Mouse (Mus musculus): Measurements from ENCODE around the gene Pigt.

Pigt gene

DNA sequence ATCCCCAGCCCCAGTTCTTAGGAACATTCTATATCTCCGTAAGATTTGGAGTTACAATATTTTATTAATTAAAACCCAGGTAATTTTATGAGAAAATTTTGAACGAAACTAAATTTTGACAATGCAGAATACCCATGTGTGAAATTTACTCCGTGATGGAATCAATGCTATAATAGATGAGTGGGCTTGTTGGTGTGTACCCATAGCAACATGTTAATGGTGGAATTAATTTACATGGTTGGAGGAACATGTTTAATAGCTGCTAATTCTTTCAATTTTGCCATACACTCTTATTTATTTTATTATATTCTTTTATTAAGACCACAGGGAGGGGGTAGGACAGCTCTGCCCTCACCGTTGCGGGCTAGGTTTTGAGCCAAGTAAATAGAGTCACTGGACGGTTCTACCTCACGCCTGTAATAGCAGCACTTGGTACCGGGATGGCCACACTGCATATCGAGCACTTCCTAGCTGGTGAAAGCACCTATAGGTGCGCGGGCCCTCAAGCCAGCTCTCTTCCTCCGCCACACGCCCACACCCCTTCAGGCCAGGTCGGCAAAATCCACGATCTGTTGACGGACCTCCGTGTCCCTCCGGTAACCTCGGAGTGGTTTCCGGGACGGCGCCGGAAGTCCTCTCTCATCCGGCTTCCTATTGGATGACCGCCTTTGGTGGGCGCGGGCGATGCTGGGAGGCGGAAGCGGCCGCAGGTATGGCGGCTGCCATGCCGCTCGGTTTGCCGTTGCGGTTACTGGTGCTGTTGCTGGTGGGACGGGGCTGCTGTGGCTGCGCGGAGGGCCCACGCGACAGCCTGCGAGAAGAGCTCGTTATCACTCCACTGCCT is at the start of gene Pigt:
TSS of gene Pigt (plus strand) at position 674 of the 844 bp plus-strand sequence.
- peak; percentile 88 for DNase-seq (ENCODE audit: low read depth, low spot score)

DNA sequence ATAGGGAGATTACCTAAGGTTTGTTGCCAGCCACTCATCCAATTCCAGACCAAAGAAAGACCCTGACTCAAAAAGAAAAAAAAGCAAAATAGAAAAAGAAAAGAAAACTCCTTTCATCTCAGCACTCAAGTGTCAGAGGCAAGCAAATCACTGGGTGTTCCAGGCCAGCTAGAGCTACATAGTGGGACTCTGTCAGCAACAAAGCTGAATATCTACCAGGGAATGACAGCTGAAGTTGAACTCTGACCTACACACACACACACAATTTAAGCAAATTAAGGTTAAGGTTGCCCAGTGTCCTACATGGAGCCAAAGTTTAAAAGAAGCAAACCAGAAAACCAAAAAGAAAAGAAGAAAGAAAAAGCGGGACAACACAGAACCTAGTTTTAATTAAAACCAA is 49.2 kb upstream of the Pigt start:
- no peak for DNase-seq (ENCODE audit: low read depth, low spot score)

DNA sequence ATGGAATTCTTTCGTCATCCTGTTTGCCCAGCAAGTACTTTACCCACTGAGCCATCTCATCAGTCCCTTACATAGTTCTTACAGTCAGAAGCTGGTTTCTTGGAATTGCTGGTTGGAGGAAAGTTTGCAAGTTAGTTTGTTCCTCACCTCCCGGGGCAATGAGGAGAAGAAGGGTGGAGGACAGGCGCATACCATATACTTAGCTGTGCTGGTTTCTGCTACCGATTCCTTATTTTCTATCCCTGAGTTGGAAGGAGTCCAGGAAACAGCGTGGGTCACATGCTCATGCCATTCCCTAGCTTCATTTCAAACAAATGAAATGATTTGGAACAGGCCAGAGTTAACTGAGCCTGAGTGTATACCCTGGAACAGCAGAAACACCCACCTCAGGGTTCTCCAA is 48.4 kb upstream of the Pigt start:
- DNase-seq (ENCODE audit: low read depth, low spot score) = no peak

DNA sequence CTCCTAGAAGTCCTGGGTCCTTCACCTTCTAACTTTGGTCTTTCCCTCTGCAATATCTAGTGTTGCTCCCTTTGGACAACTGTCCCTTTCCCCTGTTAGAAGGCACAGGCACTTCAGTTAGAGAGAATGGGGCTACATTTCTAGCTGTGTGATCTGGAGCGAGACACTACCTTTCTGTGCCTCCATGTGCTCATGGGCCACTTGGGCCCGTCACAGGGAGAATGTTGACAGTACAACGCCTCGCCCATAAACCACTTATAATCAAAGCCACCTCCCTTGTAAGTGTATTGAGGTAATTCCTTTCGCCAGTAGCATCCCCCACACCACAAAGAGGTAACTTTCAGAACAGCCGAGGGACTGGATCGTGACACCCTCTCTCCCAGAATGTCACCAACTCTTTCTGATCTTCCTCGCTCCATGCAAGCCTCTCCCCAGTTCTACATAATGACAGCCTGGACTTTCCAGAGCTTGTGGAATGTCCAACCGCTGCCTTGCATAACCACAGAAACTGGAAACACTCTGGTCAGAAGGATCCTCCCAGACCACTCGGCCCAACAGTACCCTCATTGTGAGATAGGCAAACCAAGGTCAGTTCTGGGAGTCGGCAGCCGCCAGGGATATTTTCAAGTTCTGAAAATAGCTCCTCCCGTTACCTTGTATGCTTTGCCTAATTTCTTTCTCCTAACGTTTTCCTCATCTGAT is 47.8 kb upstream of the Pigt start:
- DNase-seq (ENCODE audit: low read depth, low spot score) = no peak

- DNase-seq (ENCODE audit: low read depth, low spot score) = peak; percentile 40
Measured at GRCm38 (mm10) chr2:164452000-164452676, 45.2 kb upstream of the Pigt start.

DNA sequence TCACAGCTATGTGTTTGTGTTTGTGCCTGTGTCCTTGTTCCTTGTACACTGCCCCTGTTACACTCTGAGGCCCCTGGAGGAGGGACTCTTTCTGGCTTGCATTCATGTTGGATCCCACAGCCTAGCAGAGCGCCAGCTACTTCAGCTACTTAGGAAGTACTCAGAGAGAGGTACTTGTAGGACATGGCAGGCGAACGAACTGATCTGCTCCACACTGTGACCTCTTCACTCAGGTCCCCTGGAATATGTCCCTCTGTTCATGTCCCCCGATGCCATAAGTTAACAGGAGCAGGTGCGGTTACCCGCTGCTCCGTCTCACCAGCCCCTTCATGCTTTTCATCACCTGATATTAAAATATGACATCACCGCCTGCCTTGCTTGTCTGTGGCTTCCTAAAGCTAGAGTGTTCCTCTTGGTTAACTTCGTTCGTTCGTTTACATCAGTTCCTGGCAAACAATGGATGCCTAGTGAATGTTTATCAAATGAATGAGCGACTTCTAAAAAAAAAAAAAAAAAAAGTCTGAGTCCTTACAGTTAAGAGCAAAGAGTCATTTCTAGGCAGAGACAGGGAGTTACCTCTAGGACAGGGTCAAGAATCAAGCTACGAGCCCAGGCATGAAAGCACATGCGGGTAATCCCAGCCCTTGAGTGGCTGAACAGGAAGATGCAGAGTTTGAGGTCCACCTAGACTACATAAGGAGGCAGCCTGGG is 44.1 kb upstream of the Pigt start:
- no peak for DNase-seq (ENCODE audit: low read depth, low spot score)

GRCm38 (mm10) chr2:164453887-164454500 is 43.3 kb upstream of the Pigt start:
- DNase-seq (ENCODE audit: low read depth, low spot score) = no peak

- no peak for DNase-seq (ENCODE audit: low read depth, low spot score)
Measured at GRCm38 (mm10) chr2:164454846-164455245, 42.5 kb upstream of the Pigt start.

GRCm38 (mm10) chr2:164455421-164456190 is 41.7 kb upstream of the Pigt start:
- peak; percentile 65 for DNase-seq (ENCODE audit: low read depth, low spot score)

- no peak for DNase-seq (ENCODE audit: low read depth, low spot score)
Measured at GRCm38 (mm10) chr2:164456413-164456812, 40.9 kb upstream of the Pigt start.

DNA sequence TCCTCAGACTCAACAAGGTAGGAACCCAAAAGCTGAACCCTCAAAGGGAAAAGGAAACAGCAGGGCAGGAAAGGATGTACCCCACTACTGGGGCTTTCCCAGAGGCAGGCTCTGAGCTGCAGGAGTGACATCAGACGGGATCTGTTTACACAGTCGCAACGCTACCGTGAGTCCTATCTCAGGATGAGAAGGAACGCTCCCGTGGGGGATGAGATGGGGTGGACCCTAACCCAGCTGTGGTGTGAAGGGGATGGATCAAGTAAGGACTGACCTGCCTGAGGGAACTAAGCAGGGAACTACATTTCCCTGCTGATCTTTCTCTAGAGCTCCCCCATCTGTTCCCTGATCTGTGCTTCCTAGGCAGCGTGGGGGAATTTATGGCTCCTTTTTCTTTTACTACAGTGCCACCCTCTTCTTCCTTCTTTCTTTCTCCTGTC is 40.4 kb upstream of the Pigt start, which contains the start of gene Sys1:
TSS of gene Sys1 (plus strand) at position 101 of the 437 bp plus-strand sequence.
- DNase-seq (ENCODE audit: low read depth, low spot score) = no peak

DNA sequence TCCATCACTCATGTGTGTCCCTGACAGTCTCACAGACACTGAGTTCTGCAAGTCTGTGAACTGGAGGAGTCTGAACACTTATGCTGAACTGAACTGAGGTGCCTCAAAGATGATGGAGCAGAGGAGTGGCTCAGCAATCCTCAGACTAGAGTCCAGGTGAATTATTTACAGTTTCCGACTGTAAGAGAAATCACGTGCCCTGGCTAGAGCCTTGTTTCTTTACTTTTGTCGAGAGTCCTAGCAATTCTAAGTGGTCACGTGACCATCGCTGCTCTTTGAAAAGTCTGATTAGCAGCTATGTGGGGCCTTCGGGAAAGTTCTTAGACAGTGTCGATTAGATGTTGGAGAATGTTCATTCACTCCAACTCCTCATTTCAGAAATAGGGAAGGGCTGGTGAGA is 39.4 kb upstream of the Pigt start:
- peak; percentile 62 for DNase-seq (ENCODE audit: low read depth, low spot score)

DNA sequence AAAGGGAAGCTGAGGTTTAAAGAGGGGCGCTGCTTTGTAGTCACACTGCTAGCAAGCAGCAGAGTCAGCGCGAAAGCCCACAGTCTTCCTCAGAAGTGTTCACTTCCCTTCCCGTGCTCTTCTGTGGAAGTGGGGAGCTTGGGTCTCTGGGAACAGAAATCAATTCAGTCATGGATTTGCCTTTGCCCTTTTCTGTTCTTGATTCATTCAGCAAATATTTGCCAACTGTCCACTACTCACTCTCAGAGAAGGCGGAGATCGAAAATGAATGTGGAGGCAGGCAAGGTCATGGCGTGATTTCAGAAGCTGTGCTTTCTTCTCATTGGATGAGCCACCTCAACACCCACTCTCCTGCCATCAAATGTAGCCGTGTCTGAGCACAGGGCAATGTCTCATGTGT is 38.8 kb upstream of the Pigt start:
- DNase-seq (ENCODE audit: low read depth, low spot score) = no peak

- peak; percentile 98 for DNase-seq (ENCODE audit: low read depth, low spot score)
Measured at GRCm38 (mm10) chr2:164460745-164461551, 36.4 kb upstream of the Pigt start, which contains the start of gene Gm20458. Gene Gm20458 (plus strand): TSS chr2:164460967.

DNA sequence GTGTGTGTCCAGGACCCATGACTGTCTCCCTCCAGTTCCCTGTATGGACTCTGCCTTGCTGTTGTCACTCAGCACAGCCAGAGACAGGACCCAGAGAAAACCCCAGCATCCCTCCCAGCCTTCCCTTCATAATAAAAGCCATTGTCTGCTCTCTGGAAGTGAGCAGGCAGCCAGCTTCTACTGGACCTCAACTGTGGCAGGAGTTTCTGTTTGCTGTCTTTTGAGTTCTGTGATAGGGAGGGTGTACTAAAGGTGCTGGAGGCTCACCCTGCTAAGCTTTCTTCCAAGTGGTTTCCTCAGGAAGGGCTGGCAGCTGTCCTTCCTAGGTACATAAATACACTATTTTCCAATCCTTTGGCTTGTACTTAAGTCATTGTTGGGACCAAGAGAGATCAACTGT is 32.2 kb upstream of the Pigt start:
- no peak for DNase-seq (ENCODE audit: low read depth, low spot score)

DNA sequence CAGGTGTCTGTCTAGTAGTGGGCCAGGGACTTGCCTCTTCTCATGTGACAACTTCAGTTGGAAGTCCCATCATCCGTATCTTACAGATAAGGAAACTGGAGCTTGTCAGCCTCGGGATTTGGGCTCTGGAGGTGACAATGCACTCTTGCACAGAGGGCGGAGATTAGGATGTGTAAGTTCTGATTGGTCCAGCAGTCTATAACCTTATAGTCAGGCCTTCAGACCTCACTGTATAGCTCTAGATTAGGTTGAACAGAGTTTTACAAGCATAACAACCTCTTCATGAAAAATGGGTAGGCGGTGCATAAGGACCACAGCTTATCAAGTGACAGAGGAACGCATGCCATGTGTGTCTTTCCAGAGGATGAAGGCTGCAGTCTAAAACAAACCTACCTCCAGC is 30.5 kb upstream of the Pigt start:
- DNase-seq (ENCODE audit: low read depth, low spot score) = no peak

DNA sequence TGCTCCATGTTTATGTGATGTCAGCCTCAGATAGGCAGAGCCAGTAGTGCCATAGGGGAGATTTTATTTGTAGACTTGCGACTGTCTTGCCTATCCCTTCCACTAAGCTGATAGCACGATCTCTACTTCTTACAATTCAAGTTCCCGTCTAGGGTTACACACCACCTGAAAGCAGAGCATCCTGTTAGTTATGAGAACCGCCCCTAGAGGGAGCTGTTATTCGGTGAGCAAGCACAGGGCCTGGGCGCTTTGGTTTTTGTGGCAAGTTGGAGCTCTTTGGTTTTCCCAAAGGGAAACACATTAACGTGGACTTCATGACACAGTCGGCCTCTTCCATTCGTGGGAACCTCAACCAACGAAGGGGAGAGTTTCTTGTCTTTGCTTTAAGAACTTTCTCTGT is 27.1 kb upstream of the Pigt start:
- DNase-seq (ENCODE audit: low read depth, low spot score) = peak; percentile 88

DNA sequence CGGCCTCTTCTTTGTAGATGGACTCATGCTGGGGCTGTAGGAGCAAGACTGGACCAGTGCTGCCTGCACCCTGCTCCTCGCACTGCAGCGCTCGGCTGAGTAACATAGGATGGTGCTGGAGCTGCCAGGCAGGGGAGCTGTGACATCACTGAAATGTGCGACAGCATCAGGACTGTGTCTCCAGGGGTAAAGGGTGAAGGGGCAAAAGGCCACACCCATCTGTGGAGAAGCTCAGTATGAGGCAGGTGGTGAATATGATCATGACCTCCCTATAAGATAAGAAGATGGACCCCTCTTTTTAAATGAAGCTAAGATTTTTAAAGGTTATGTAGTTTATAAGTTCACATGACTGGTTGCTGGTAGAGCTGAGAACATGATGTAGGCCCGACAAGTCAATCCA is 23.7 kb upstream of the Pigt start, which contains the start of gene Trp53tg5:
TSS of gene Trp53tg5 (minus strand) at position 101 of the 400 bp plus-strand sequence.
- no peak for DNase-seq (ENCODE audit: low read depth, low spot score)

DNA sequence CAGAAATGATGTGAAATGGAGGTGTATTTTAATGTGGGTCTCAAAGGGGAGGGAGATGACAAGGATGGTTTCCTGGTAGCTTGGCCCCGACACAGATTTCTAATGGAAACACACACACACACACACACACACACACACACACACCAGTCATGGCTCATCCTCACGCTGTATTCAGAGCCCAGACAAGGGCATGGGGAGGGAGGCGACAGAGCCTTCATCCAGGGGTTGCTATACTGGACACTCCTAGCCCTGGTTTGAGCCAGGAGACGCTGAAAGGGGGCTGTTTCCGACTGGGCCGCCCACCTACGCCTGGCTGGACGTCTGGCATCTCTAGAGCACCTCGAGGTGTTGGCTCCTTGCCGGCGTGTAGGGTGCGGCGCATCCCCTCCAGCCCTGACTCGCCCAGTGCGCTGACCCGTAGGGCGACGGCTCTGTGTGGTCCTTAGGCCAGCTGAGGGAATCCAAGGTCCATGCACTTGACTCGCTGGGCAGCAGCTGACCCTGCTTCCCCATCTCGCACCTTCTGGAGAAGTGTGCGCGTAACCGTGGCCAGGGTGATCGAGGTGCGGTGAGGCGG is 11.6 kb upstream of the Pigt start, which contains the start of gene Dbndd2:
TSS of gene Dbndd2 (plus strand) at position 426 of the 577 bp plus-strand sequence.
- DNase-seq (ENCODE audit: low read depth, low spot score) = no peak

Data from ZHBTc4 (cell line).